Mouse (Mus musculus) embryonic facial prominence, embryonic 13.5 days (tissue): ENCODE data around the gene Akt1s1. TPM values are rescaled to one million over a fixed set of nuclear protein-coding genes. Genes with fewer than 3 reads are reported as not detected.
"Not testable (repeated sequence)": the region's sequence is repeated elsewhere in the genome, so short reads cannot be mapped to it uniquely, and the experiment has no call there.

ENCODE experiments used
- ATAC-seq: fragments of 200-750 bp; cut with Nextera tagmentation; 2 replicates; pipeline ENCODE4 v1.8.0; 2017; ENCODE audit warnings: low read depth; ENCODE audit not compliant: insufficient number of reproducible peaks, insufficient read depth, low FRiP score, low TSS enrichment
- H3K27ac ChIP-seq: fragments of 300-500 bp; sonication (generic); 2 replicates; pipeline ENCODE4 v1.5.1; 2015; ENCODE audit warnings: moderate library complexity, mild to moderate bottlenecking, inconsistent platforms
- H3K27me3 ChIP-seq: fragments of 300-500 bp; sonication (generic); 2 replicates; pipeline ENCODE4 v1.6.1; 2015; ENCODE audit warnings: mild to moderate bottlenecking, inconsistent platforms
- H3K36me3 ChIP-seq: fragments of 300-500 bp; sonication (generic); 2 replicates; pipeline ENCODE4 v1.6.1; 2015; ENCODE audit warnings: mild to moderate bottlenecking, inconsistent platforms
- H3K4me1 ChIP-seq: fragments of 300-500 bp; sonication (generic); 2 replicates; pipeline ENCODE4 v1.6.1; 2015; ENCODE audit warnings: inconsistent platforms
- H3K4me2 ChIP-seq: fragments of 300-500 bp; sonication (generic); 2 replicates; pipeline ENCODE4 v1.6.1; 2015; ENCODE audit warnings: moderate library complexity, mild to moderate bottlenecking, inconsistent platforms
- H3K4me3 ChIP-seq: fragments of 300-500 bp; sonication (generic); 2 replicates; pipeline ENCODE4 v1.5.1; 2015; ENCODE audit warnings: mild to moderate bottlenecking, inconsistent platforms
- H3K9ac ChIP-seq: fragments of 300-500 bp; sonication (generic); 2 replicates; pipeline ENCODE4 v1.6.1; 2015; ENCODE audit warnings: mild to moderate bottlenecking, inconsistent platforms
- H3K9me3 ChIP-seq: fragments of 300-500 bp; sonication (generic); 2 replicates; pipeline ENCODE4 v1.6.1; 2016; ENCODE audit warnings: inconsistent platforms
- WGBS: fragments of 180-500 bp; shearing (Covaris S2); methylation state at CpG from one replicate; pipeline ENCODE4 v1.1.7; 2015; ENCODE audit warnings: mixed read lengths; 5-methylcytosine and 5-hydroxymethylcytosine counted together
- polyA plus RNA-seq: library from polyadenylated mRNA; unstranded; fragments of >200 nt; fragmentation: Nextera tagmentation; extraction: Ambion mirVana; gene quantifications from 2 replicates; pipeline ENCODE4 v1.2.1, GENCODE M21; 2015

Akt1s1 gene
- polyA plus RNA-seq, 1 experiment from 2014 or later: 110 TPM

- ATAC-seq: no peak
These were observed 16.1 kb downstream of the Akt1s1 start for GRCm38 (mm10) chr7:44864595-44865542.

GRCm38 (mm10) chr7:44866276-44867009 lies 17.7 kb downstream of the Akt1s1 start:
- no peaks in the 10 kb centered on the region for H3K27me3 ChIP-seq
- H3K9me3 ChIP-seq: no peaks in the 10 kb centered on the region
- peak overlapping the region; percentile 94 for H3K4me2 ChIP-seq
- peak overlapping the region; percentile 100; the same call in 1 of the 2 replicates for H3K27ac ChIP-seq
- H3K9ac ChIP-seq: peak overlapping the region; percentile 64
- peaks cover 43% of the 10 kb centered on the region for H3K4me1 ChIP-seq
- ATAC-seq: no peak
- H3K36me3 ChIP-seq: peaks cover 52% of the 10 kb centered on the region
- H3K4me3 ChIP-seq: peak overlapping the region; percentile 92
- 57% methylated on average over 15 of the region's 15 CpGs for WGBS

More at GRCm38 (mm10) chr7:44864595-44865542, 16.1 kb downstream of the Akt1s1 start:
- no peaks in the 10 kb centered on the region for H3K9me3 ChIP-seq
- peaks cover 59% of the 10 kb centered on the region for H3K36me3 ChIP-seq
- H3K9ac ChIP-seq: no peak overlapping the region
- no peaks in the 10 kb centered on the region for H3K27me3 ChIP-seq
- peak overlapping the region; percentile 100; the same call in 1 of the 2 replicates for H3K27ac ChIP-seq
- H3K4me3 ChIP-seq: no peak overlapping the region
- 82% methylated on average over 24 of the region's 24 CpGs for whole genome bisulfite sequencing
- H3K4me2 ChIP-seq: no peak overlapping the region
- peaks cover 45% of the 10 kb centered on the region for H3K4me1 ChIP-seq

- Histone ChIP-seq H3K27ac (peak overlapping the region; percentile 100; the same call in 1 of the 2 replicates), H3K4me3 (peak overlapping the region; percentile 92), H3K9ac (peak overlapping the region; percentile 100), H3K27me3 (no peaks in the 10 kb centered on the region), H3K4me1 (peaks cover 43% of the 10 kb centered on the region), H3K9me3 (no peaks in the 10 kb centered on the region), H3K36me3 (peaks cover 45% of the 10 kb centered on the region), H3K4me2 (peak overlapping the region; percentile 94)
- no peak for ATAC-seq
- 67% methylated on average over 19 of the region's 19 CpGs for WGBS
These were observed 18.4 kb downstream of the Akt1s1 start for GRCm38 (mm10) chr7:44867010-44867702.

GRCm38 (mm10) chr7:44867802-44868201 lies 19.0 kb downstream of the Akt1s1 start:
- H3K9me3 ChIP-seq: no peaks in the 10 kb centered on the region
- no peaks in the 10 kb centered on the region for H3K27me3 ChIP-seq
- peaks cover 39% of the 10 kb centered on the region for H3K36me3 ChIP-seq
- peak overlapping the region; percentile 94 for H3K4me2 ChIP-seq
- no peak for ATAC-seq
- H3K4me1 ChIP-seq: peaks cover 43% of the 10 kb centered on the region
- H3K4me3 ChIP-seq: peak overlapping the region; percentile 92
- H3K9ac ChIP-seq: peak overlapping the region; percentile 100
- peak overlapping the region; percentile 100 for H3K27ac ChIP-seq
- WGBS: 43% methylated on average over 9 of the region's 9 CpGs

- no peak for ATAC-seq
- Histone ChIP-seq H3K9ac (peak overlapping the region; percentile 100), H3K4me1 (peaks cover 43% of the 10 kb centered on the region), H3K27me3 (no peaks in the 10 kb centered on the region), H3K36me3 (peaks cover 32% of the 10 kb centered on the region), H3K9me3 (no peaks in the 10 kb centered on the region), H3K4me3 (peak overlapping the region; percentile 92), H3K4me2 (peak overlapping the region; percentile 94), H3K27ac (peak overlapping the region; percentile 100)
- 5% methylated on average over 16 of the region's 16 CpGs for WGBS
These were observed 19.7 kb downstream of the Akt1s1 start for GRCm38 (mm10) chr7:44868465-44868864.

GRCm38 (mm10) chr7:44868919-44869696 lies 20.3 kb downstream of the Akt1s1 start:
- under 1% methylated on average over 100 of the region's 108 CpGs for WGBS
- Histone ChIP-seq H3K4me3 (peak overlapping the region; percentile 92), H3K9me3 (no peaks in the 10 kb centered on the region), H3K9ac (peak overlapping the region; percentile 100), H3K4me1 (peaks cover 43% of the 10 kb centered on the region), H3K36me3 (peaks cover 26% of the 10 kb centered on the region), H3K27me3 (no peaks in the 10 kb centered on the region), H3K27ac (peak overlapping the region; percentile 100), H3K4me2 (peak overlapping the region; percentile 94)
- peak; percentile 65 for ATAC-seq

GRCm38 (mm10) chr7:44869697-44870528 lies 21.1 kb downstream of the Akt1s1 start, which contains the start of gene Ptov1:
Gene Ptov1, minus strand, starts transcription at chr7:44869788.
- H3K36me3 ChIP-seq: peaks cover 18% of the 10 kb centered on the region
- H3K27ac ChIP-seq: peak within 1 kb of the TSS; percentile 100
- H3K4me3 ChIP-seq: peak within 1 kb of the TSS; percentile 92
- H3K4me2 ChIP-seq: peak within 1 kb of the TSS; percentile 94
- no peaks in the 10 kb centered on the region for H3K9me3 ChIP-seq
- 7% methylated on average over 29 of the region's 29 CpGs for WGBS
- peak; percentile 91 for ATAC-seq
- peaks cover 43% of the 10 kb centered on the region for H3K4me1 ChIP-seq
- H3K9ac ChIP-seq: peak within 1 kb of the TSS; percentile 100
- H3K27me3 ChIP-seq: no peaks in the 10 kb centered on the region

- Histone ChIP-seq H3K4me2 (peak overlapping the region; percentile 94), H3K4me1 (peaks cover 36% of the 10 kb centered on the region), H3K9me3 (no peaks in the 10 kb centered on the region), H3K27ac (peak overlapping the region; percentile 100), H3K4me3 (peak overlapping the region; percentile 92), H3K36me3 (peaks cover 11% of the 10 kb centered on the region), H3K9ac (peak overlapping the region; percentile 100), H3K27me3 (no peaks in the 10 kb centered on the region)
- 81% methylated on average over 6 of the region's 6 CpGs for WGBS
- no peak for ATAC-seq
These were observed 21.8 kb downstream of the Akt1s1 start for GRCm38 (mm10) chr7:44870614-44871013.

- Histone ChIP-seq H3K36me3 (peaks cover 11% of the 10 kb centered on the region), H3K4me3 (no peak overlapping the region), H3K4me2 (no peak overlapping the region), H3K9ac (no peak overlapping the region), H3K27me3 (no peaks in the 10 kb centered on the region), H3K27ac (no peak overlapping the region), H3K9me3 (no peaks in the 10 kb centered on the region), H3K4me1 (peaks cover 30% of the 10 kb centered on the region)
- 91% methylated on average over 1 of the region's 1 CpGs for whole genome bisulfite sequencing
- ATAC-seq: no peak
These were observed 22.4 kb downstream of the Akt1s1 start for GRCm38 (mm10) chr7:44871181-44871580.

- H3K4me3 ChIP-seq, ATAC-seq, H3K27me3 ChIP-seq, H3K27ac ChIP-seq, H3K9ac ChIP-seq, H3K9me3 ChIP-seq, H3K4me2 ChIP-seq: not testable (repeated sequence)
- WGBS: 88% methylated on average over 2 of the region's 2 CpGs
- Histone ChIP-seq H3K4me1 (peaks cover 24% of the 10 kb centered on the region), H3K36me3 (peaks cover 11% of the 10 kb centered on the region)
These were observed 23.0 kb downstream of the Akt1s1 start for GRCm38 (mm10) chr7:44871774-44872173.
